Mouse (Mus musculus): ENCODE measurements around the gene Ddit4. TPM values are rescaled to one million over a fixed set of nuclear protein-coding genes. Genes with fewer than 3 reads are reported as not detected.
"Not testable (repeated sequence)": the region's sequence is repeated elsewhere in the genome, so short reads cannot be mapped to it uniquely, and the experiment has no call there.

The Ddit4 gene
- polyA plus RNA-seq (2016; fragmentation: Nextera tagmentation; extraction: Ambion mirVana) = 58.9 and 61.6 TPM in 2 replicates

- H3K27ac ChIP-seq = peak within 1 kb of the TSS; percentile 96
- H3K36me3 ChIP-seq (replicated peaks) = 0 out of 2 replicates have a peak, but pooled peaks cover 4% of the 10 kb centered on the region
- peak within 1 kb of the TSS; percentile 86 for H3K4me2 ChIP-seq
- peak within 1 kb of the TSS; percentile 98 for H3K9ac ChIP-seq
- peak; percentile 98 for ATAC-seq (ENCODE audit: low FRiP score)
- H3K9me3 ChIP-seq = no peaks in the 10 kb centered on the region
- under 1% methylated on average over 76 of the region's 76 CpGs for WGBS
- H3K27me3 ChIP-seq = no peaks in the 10 kb centered on the region
- H3K4me1 ChIP-seq = peaks cover 38% of the 10 kb centered on the region
- H3K4me3 ChIP-seq (replicated peaks) = peak within 1 kb of the TSS; percentile 79
These were observed at the start of gene Ddit4 for GRCm38 (mm10) chr10:59951211-59952151. Ddit4 (minus strand) TSS chr10:59951834.

- 95% methylated on average over 3 of the region's 3 CpGs for WGBS
- Histone ChIP-seq H3K27ac (no peak overlapping the region), H3K36me3 (replicated peaks) (peaks cover 34% of the 10 kb centered on the region), H3K9me3 (no peaks in the 10 kb centered on the region), H3K9ac (no peak overlapping the region), H3K4me1 (peaks cover 21% of the 10 kb centered on the region), H3K27me3 (no peaks in the 10 kb centered on the region), H3K4me3 (replicated peaks) (no peak overlapping the region), H3K4me2 (no peak overlapping the region)
- ATAC-seq (ENCODE audit: low FRiP score) = no peak
These were observed 47.4 kb upstream of the Ddit4 start for GRCm38 (mm10) chr10:59999057-59999456.

GRCm38 (mm10) chr10:59997591-59997990 is 46.0 kb upstream of the Ddit4 start:
- 20% methylated on average over 7 of the region's 7 CpGs for WGBS
- Histone ChIP-seq H3K4me1 (peaks cover 14% of the 10 kb centered on the region), H3K9ac (no peak overlapping the region), H3K4me2 (no peak overlapping the region), H3K36me3 (replicated peaks) (peaks cover 46% of the 10 kb centered on the region), H3K4me3 (replicated peaks) (no peak overlapping the region), H3K9me3 (no peaks in the 10 kb centered on the region), H3K27ac (no peak overlapping the region), H3K27me3 (no peaks in the 10 kb centered on the region)
- ATAC-seq (ENCODE audit: low FRiP score) = no peak

GRCm38 (mm10) chr10:59995889-59996288 is 44.3 kb upstream of the Ddit4 start:
- Histone ChIP-seq H3K4me2 (no peak overlapping the region), H3K9ac (no peak overlapping the region), H3K36me3 (replicated peaks) (peaks cover 55% of the 10 kb centered on the region), H3K4me3 (replicated peaks) (no peak overlapping the region), H3K9me3 (no peaks in the 10 kb centered on the region), H3K27ac (no peak overlapping the region), H3K27me3 (no peaks in the 10 kb centered on the region), H3K4me1 (0 out of 2 replicates have a peak, but pooled peaks cover 1% of the 10 kb centered on the region)
- no peak for ATAC-seq (ENCODE audit: low FRiP score)
- 97% methylated on average over 6 of the region's 6 CpGs for WGBS

- WGBS = 98% methylated on average over 2 of the region's 3 CpGs
- not testable (repeated sequence) for H3K4me3 ChIP-seq (replicated peaks); H3K27ac ChIP-seq; H3K27me3 ChIP-seq; H3K9ac ChIP-seq; H3K9me3 ChIP-seq; H3K4me2 ChIP-seq; H3K4me1 ChIP-seq; ATAC-seq (ENCODE audit: low FRiP score)
- peaks cover 71% of the 10 kb centered on the region for H3K36me3 ChIP-seq (replicated peaks)
These were observed 42.2 kb upstream of the Ddit4 start for GRCm38 (mm10) chr10:59993813-59994212.

GRCm38 (mm10) chr10:59992024-59992423 is 40.4 kb upstream of the Ddit4 start:
- Histone ChIP-seq H3K4me3 (replicated peaks) (no peak overlapping the region), H3K4me2 (no peak overlapping the region), H3K36me3 (replicated peaks) (peaks cover 89% of the 10 kb centered on the region), H3K4me1 (no peaks in the 10 kb centered on the region), H3K27ac (no peak overlapping the region), H3K9me3 (no peaks in the 10 kb centered on the region), H3K9ac (no peak overlapping the region), H3K27me3 (no peaks in the 10 kb centered on the region)
- no peak for ATAC-seq (ENCODE audit: low FRiP score)
- WGBS = 94% methylated on average over 8 of the region's 8 CpGs

GRCm38 (mm10) chr10:59991262-59991880 is 39.7 kb upstream of the Ddit4 start:
- Histone ChIP-seq H3K9me3 (no peaks in the 10 kb centered on the region), H3K4me2 (no peak overlapping the region), H3K9ac (no peak overlapping the region), H3K4me3 (replicated peaks) (no peak overlapping the region), H3K4me1 (no peaks in the 10 kb centered on the region), H3K27me3 (no peaks in the 10 kb centered on the region), H3K36me3 (replicated peaks) (peaks cover 91% of the 10 kb centered on the region), H3K27ac (no peak overlapping the region)
- 94% methylated on average over 9 of the region's 9 CpGs for WGBS
- no peak for ATAC-seq (ENCODE audit: low FRiP score)

GRCm38 (mm10) chr10:59990393-59990792 is 38.8 kb upstream of the Ddit4 start:
- no peak for ATAC-seq (ENCODE audit: low FRiP score)
- H3K4me2 ChIP-seq = no peak overlapping the region
- no peak overlapping the region for H3K4me3 ChIP-seq (replicated peaks)
- H3K4me1 ChIP-seq = no peaks in the 10 kb centered on the region
- no peaks in the 10 kb centered on the region for H3K27me3 ChIP-seq
- H3K9ac ChIP-seq = no peak overlapping the region
- no peak overlapping the region for H3K27ac ChIP-seq
- 95% methylated on average over 9 of the region's 9 CpGs for WGBS
- H3K9me3 ChIP-seq = no peaks in the 10 kb centered on the region
- peaks cover 91% of the 10 kb centered on the region for H3K36me3 ChIP-seq (replicated peaks)

- Histone ChIP-seq H3K4me3 (replicated peaks) (no peak overlapping the region), H3K4me2 (no peak overlapping the region), H3K36me3 (replicated peaks) (peaks cover 85% of the 10 kb centered on the region), H3K4me1 (no peaks in the 10 kb centered on the region), H3K9ac (no peak overlapping the region), H3K27me3 (no peaks in the 10 kb centered on the region), H3K27ac (no peak overlapping the region), H3K9me3 (no peaks in the 10 kb centered on the region)
- 95% methylated on average over 4 of the region's 4 CpGs for WGBS
- no peak for ATAC-seq (ENCODE audit: low FRiP score)
These were observed 36.4 kb upstream of the Ddit4 start for GRCm38 (mm10) chr10:59988036-59988435.

- no peak for ATAC-seq (ENCODE audit: low FRiP score)
- H3K9me3 ChIP-seq = no peaks in the 10 kb centered on the region
- H3K4me2 ChIP-seq = no peak overlapping the region
- no peak overlapping the region for H3K27ac ChIP-seq
- 95% methylated on average over 12 of the region's 12 CpGs for WGBS
- no peak overlapping the region for H3K9ac ChIP-seq
- no peak overlapping the region for H3K4me3 ChIP-seq (replicated peaks)
- no peaks in the 10 kb centered on the region for H3K27me3 ChIP-seq
- H3K4me1 ChIP-seq = peaks cover 19% of the 10 kb centered on the region
- peaks cover 31% of the 10 kb centered on the region for H3K36me3 ChIP-seq (replicated peaks)
These were observed 30.8 kb upstream of the Ddit4 start for GRCm38 (mm10) chr10:59982379-59982873.

- H3K4me3 ChIP-seq (replicated peaks) = no peak overlapping the region
- no peak overlapping the region for H3K9ac ChIP-seq
- H3K4me2 ChIP-seq = no peak overlapping the region
- WGBS = 93% methylated on average over 9 of the region's 9 CpGs
- peaks cover 25% of the 10 kb centered on the region for H3K36me3 ChIP-seq (replicated peaks)
- no peak overlapping the region for H3K27ac ChIP-seq
- no peak for ATAC-seq (ENCODE audit: low FRiP score)
- no peaks in the 10 kb centered on the region for H3K27me3 ChIP-seq
- H3K9me3 ChIP-seq = no peaks in the 10 kb centered on the region
- H3K4me1 ChIP-seq = peaks cover 19% of the 10 kb centered on the region
These were observed 30.2 kb upstream of the Ddit4 start for GRCm38 (mm10) chr10:59981792-59982191.

GRCm38 (mm10) chr10:59981336-59981735 is 29.7 kb upstream of the Ddit4 start:
- Histone ChIP-seq H3K9me3 (no peaks in the 10 kb centered on the region), H3K27ac (no peak overlapping the region), H3K36me3 (replicated peaks) (peaks cover 22% of the 10 kb centered on the region), H3K4me2 (no peak overlapping the region), H3K27me3 (no peaks in the 10 kb centered on the region), H3K9ac (no peak overlapping the region), H3K4me3 (replicated peaks) (no peak overlapping the region), H3K4me1 (peaks cover 19% of the 10 kb centered on the region)
- 74% methylated on average over 4 of the region's 4 CpGs for WGBS
- ATAC-seq (ENCODE audit: low FRiP score) = no peak
